Mouse (Mus musculus) mouse trophoblast stem cell (cell line): ENCODE measurements around the gene Dlgap1.

Experiments
- in situ Hi-C, 2 experiments: fragments of 300-500 bp; cut with MseI, MboI; formaldehyde crosslinking; loops; 2 replicates in 1 of 2; 3 replicates in 1 of 2; pipeline ENCODE4 v1.15.1; 2025

Dlgap1 gene

DNA sequence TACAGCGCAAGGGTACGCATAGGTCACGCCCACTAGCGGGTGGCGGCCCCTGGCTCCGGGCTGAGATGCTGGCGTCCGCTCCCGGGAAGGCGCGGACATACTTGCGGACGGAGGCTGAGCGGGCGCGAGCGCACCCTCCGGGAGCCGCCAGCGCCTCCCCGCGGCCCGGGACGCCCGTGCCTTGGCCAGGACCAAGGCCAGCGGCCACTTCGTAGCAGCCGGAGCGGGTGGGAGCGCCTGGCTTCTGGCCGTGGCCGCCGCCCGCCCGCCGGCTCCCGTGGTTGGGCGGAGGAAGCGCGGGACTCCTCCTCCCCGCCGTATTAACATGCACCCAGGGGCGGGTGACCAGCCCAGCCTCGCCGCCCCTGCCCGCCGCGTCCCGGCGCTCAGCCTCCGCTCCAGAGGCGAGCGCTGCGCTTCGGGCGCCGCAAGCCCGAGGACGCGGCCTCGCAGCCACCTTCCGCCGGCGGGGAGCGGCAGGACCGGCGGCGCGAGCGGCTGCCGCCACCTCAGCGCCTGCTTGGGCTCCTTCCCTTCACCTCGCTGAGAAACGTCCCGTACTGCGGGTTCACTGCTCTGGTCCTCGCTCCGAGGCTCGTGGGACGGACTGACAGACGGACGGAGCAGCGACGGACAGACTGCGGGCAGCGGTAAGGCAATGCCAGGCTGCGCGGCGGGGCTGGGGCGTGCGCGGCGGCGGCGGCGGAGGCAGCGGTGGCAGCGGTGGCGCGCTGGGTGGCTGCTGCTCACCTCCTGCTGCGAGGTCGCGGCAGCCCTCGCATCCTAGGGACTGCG lies at the start of gene Dlgap1:
Dlgap1 (plus strand) TSS at position 53 of the 795 bp plus-strand sequence.
- in situ Hi-C loops, result no loop called here

DNA sequence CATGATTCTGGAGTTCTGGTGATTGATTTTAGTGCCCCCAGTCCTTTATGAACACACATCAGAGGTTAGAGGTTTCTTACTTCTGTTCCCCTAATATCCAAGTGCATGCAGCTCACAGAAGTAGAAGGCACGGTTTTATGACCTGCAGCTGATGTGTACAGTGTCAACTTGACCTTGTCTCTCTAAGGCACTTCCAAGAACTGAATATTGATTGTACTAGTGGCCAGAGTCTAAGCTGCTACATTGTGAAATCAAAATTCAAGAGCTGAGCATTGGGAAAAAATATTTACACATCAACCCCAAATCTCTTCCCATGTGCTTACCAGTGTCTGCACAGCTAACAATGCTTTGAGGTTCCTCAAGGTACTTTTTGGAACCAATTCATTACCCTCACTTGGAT lies 13.9 kb upstream of the Dlgap1 start:
- in situ Hi-C loops, result no loop called here

DNA sequence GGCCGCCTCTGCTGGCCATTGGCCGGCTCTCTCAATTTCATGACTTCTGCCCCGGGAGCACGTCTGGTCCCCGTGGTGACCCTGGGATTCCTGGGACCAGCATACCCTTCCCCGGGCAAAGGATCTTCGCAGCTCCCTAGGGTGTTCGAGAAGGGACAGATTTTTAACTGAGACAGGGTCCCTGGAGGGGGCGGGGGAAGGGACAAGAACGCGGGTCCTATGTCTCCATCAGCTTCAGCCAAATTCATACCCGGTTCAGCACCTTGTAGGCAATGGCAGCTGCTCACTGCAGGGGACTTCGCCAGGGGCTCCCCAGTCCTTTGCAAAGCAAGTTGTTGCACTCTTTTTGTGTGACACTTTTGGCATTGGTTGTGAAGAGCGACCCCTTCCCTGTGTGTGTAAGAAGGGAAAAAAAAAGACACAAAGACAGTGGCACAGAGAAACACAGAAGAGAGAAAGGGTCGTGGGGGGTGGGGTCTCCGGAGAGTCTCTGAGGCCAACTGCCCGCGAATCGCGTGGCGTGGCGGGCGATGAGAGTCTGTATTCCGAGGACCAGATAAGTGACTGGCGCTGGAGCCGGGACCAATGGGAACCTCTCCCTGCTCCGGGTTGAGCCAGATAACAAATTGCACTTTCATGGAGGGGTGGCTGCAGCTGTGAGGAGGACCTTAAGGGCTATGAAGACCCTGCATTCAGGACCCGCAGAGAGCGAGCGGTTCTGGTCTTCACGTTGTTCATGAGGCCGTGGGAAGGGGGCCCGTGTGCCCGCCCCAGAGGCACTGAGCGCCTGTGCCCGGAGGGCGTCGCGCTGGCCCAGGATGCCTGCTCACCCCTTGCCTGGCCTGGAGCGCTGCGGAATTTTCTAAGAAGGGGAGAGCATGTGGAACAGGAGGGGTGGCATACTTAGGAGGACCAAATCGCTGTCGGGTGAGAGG lies 1.2 kb downstream of the Dlgap1 start:
- in situ Hi-C loops, result no loop called here

DNA sequence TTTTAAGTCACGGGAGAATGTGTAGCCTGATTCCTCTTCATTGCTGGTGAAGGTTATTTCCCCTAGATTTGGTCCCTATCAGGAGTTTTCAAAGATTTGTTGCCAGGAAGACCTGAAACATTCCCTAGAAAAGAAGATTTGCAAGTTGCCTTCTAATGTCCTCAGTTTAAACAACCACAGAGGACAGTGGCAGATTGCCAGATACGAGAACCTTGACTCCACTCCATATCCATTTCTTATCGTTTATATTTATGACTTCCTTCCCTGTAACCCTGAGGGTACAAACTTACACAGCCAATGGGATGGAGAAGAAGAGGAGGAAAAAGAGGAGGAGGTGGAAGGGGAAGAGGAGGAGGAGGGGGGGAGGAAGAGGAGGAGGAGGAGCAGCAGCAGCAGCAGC lies 4.2 kb downstream of the Dlgap1 start:
- in situ Hi-C loops, result no loop called here

DNA sequence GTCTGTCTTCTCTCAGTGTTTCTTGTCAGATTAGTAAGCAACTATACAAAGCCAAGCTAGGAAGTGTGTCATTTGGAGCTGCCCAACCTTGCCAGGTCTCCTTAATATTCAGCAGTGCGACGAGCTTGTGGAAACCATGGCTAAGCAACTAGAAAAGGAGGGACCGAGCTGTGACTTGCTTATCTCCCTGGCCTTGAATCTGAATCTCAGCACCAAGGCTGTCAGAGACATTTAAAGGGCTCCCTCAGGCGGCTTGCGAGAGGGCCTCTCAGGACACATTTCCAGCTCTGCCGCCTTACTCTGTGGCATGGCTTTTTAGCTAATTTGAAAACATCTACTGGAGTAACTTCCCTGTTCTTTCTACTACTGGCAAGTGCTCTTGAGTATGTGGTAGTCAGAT lies 5.1 kb downstream of the Dlgap1 start:
- in situ Hi-C loops, result no loop called here

DNA sequence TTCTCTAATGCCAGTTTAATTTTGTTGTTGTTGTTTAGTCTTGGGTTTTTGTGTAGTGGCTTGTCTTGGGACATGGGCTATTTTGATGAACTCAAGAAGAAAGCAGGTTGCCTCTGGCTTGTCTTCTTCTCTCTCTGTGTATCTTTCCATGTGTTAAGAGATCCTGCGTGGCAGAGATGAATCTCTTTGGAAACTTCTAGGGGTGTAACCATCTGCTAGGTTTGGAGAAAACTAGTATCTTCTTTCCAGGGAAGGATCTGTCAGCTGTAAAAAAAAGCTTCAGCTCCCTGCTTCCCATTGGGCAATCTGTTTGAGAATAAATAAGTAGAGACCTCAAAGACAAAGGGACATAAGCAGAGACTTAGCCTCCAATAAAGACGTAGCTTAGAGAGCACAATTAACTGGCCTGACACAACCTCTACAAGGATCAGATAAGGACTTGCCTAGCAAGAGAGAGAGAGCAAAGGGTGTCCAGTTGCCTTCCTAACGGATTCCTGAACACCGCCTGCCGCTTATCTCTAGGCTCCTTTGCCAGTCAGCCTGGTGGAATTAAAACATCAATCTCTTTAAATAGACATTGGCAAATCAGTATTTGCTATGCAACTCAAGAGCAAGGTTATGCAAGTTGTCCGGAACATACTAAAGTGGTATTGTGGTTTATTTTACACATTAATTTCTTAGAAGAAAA lies 13.5 kb downstream of the Dlgap1 start:
- in situ Hi-C loops, result no loop called here

DNA sequence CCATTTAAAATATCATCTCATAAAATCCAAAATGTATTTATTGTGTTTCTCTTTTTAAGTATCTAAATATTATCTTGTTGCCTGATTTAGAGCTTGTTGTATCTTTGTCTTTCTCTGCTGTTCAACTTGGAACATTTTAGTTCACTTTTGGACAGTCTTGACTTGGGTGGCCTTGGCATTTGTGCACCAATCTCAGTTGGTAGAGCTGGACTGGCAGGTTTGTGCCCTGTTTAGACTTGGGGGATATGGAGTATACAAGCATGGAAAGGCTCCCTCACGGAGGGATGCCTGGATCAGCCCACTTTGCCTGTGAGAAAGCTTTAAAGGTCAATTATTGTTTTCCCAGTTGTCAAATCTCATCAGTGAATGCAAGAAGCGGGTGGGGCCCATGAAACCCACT lies 27.5 kb downstream of the Dlgap1 start:
- in situ Hi-C loops, result no loop called here

DNA sequence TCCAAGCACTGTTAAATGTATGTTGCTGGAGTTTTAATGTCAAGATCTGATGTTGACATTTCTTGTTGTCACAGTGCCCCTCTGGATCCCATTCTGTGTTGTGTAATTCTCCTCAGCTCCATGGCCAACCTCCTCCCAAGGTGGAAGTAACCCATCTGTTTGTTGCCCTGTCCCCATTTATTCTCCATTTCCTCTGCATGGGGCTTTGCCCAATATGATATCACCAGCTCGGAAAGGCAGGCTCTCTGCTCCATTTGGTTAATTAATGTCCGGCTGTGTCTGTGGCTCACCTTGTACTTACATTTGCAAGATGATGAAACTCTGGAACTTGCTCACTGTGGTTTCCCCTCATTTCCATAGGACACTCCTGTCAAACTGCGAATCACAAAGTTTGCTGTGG lies 33.2 kb downstream of the Dlgap1 start:
- in situ Hi-C loops, result no loop called here

DNA sequence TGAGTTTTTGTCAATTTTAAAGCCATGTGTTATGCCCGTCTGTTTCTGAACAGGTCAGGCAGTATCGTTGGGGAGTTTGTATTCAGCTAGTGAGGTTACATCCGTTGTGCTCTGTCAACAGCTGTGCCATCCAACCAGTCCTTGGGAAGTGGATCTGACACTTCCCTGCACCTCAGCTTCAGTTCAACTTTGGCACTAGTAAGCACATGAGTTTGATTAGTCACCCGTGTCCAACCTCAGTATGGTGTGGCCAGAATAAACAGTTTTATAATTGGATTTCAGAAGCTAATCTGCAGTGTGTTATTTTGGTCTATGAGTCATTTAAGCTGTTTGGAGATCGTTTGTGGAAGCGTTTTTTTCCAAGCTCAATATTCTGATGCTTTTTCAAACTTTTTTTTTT lies 35.8 kb downstream of the Dlgap1 start:
- in situ Hi-C loops, result no loop called here

DNA sequence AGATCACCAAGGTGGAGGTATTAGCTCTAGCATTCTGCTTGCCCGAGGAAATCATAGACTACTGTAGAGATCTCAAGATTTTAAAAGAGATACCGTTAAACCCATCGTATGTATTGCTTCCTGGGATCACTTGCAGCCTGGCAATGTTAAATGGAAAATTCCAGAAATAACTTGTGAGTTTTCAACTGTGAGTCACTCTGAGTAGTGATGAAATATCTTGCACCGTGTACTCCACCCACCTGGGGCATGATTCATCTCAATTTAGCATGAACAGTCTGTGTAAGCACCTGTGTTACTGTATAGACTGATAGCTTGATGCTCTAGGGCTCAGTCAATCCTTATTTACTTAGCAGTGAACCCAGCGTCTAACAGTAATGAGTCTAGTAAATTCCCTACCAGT lies 38.7 kb downstream of the Dlgap1 start:
- in situ Hi-C loops, result no loop called here

DNA sequence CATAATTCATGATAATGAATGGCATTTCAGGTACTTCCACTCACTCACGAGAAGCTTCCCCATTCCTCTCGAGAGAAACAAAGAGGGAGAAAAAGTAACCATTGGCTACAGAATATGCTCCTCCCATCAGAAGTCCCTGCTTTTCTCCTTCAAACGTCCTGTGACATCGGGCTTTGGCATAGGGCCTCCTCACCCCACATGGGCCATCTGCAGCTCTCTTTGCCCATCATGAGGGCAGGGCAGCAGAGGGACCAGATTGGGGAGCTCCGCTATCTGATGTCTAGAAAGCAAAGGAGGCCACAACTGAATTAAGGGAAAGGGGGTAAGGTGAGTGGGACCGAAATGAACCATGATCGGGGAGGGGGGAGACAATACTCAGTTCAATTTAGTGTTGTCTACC lies 47.6 kb downstream of the Dlgap1 start:
- in situ Hi-C loops, result no loop called here

DNA sequence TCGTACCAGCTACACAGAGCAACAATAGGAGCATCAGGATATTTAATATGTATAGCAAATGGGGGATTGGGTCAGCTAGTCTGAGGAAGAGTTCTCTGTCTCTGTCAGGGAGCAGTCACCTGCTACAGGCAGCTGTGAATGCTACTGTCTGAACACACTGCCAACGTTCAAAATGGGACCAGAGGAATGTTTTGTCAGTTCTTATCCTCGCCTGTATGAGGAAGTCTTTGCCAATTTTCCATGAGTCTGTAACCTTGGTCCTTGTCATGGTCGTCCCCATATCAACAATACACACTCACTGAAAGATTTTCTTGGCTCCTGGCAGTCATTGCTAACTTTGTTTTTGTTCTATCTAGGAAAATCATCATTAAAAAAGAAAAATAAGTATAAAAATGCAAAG lies 51.5 kb downstream of the Dlgap1 start:
- in situ Hi-C loops, result no loop called here

DNA sequence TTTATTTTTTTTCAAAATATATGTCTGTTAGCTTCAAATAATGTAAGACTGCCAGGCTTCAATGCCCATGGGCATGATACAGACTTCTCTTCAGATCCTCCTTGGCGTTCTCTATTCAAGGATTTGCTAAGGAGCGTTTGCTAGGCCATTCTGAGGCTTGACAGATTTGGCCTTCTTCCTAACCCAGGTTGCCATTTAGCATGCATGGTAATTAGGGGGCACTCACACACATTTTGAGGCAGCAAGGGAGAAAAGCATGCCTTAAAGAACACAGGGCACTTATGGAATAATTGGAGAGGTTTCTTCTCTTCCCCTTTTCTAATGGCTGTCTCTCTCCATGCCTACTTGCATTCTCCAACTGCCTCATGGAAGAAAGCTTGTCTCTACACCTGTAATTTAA lies 53.7 kb downstream of the Dlgap1 start:
- in situ Hi-C loops, result no loop called here

DNA sequence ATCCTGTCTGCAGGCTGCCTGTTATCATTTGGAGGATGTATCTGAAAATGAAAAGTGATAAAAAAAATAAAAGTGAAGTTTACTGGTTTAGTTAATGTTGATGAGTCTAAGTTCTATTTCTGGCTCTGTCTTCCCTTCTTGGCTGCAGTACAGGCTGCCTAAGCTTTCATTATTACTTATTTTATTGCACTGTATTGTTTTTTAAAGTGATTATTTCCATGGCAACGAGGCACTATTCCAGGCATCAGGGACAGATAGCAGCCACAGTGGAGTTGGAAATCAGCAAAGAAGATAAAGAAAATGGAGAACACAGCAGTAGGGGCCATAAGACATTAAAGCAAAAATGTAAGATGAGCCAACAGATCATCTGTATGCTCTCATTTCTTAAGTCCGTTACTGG lies 66.0 kb downstream of the Dlgap1 start:
- in situ Hi-C loops, result no loop called here

DNA sequence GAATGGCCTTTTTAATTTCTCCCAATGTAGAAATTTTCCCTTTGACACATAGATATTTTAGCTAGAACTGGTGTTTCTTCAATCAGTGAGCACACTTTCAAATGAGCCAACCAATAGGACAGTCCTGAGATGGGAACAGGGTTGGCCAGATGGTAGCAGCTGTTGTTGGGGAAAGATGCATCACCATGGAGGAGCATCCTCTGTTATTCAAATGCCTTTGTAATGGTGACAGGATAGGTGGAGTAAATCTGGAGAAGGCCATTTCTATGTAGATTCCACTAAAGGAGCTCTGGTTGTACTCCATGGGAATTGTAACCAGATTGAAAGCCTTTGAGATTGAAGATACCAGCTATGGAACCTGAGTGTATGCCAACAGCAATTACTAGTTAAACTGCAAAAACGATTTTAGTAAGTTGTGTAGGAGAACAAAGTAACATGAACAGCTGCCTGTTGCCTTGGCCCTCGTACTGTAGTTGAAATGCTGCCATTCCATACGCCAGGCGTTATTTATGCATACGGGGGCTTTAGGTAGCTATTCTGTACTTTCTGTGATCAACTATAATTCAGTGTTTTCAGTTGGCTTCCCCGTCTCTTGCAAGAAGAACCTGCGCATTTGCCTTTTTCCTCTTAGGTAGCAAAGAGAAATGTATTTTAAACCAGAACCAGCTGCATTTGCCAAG lies 72.0 kb downstream of the Dlgap1 start:
- in situ Hi-C loops, result no loop called here

DNA sequence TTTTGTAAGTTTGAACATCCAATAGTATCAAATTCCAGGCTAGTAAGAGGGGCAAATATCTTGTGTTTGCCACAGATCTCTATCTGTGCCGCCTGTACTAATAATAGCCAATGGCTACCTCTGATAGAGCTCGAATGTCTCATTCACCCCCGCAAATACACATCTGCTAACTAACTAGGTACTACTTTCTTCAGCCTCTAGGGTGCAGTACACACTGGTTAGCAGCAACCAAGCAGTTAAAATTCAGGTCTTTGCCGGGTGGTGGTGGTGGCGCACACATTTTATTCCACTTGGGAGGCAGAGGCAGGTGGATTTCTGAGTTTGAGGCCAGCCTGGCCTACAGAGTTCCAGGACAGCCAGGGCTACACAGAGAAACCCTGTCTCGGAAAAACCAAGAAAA lies 99.4 kb downstream of the Dlgap1 start:
- in situ Hi-C loops, result no loop called here

DNA sequence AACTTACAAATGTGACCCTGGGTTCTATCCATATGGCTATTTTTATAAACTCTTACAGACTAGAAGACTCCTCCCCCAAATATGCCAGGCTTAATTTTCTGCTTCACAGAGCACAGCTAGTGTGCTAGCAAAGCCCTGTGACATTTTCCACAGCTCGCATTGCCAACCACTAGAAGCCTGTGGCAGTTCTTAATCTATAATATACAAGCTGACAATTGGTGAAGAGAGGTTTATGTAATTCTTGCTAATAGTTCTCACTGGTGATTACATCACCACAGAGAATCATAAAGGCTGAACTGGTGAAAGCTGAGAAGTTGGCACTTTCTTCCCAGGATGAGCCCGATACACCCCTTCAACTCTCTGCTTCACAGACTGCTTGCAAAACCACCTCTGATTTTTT lies 103.2 kb downstream of the Dlgap1 start:
- in situ Hi-C loops, result no loop called here

DNA sequence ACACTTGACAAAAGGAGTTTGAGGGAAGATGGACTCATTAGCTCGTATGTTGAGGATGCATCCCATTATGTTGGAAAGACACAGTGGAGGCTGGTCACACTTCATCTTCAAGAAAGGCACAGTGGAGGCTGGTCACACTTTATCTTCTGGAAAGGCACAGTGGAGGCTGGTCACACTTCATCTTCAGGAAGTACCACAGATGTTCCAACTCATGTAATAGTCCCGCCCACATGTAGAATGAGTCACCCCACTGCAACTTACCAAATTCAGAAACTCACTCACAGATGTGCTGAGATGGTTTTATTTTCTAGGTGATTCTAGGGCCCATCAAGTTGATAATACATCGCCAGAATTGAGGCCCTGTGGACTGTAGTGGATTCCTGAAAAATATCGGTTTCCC lies 119.3 kb downstream of the Dlgap1 start:
- in situ Hi-C loops, result no loop called here

DNA sequence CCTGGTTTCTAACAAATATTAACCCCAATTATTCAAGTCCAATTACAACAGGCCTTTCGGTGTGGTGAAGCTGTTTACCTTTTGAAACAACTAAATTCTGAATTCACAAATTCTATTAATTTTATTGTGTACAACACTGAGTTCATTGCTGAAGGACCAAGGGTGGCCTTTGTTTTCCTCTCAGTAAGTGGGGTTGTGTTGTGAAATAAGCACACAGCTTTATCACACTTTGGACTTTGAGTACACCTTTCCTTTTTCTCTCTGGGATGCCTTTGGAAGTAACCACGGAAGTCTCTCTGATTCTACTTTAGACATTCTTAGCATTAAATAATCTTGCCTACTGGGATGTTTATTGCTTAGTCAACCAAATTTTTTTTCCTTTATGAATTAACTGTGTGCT lies 121.9 kb downstream of the Dlgap1 start:
- in situ Hi-C loops, result no loop called here

DNA sequence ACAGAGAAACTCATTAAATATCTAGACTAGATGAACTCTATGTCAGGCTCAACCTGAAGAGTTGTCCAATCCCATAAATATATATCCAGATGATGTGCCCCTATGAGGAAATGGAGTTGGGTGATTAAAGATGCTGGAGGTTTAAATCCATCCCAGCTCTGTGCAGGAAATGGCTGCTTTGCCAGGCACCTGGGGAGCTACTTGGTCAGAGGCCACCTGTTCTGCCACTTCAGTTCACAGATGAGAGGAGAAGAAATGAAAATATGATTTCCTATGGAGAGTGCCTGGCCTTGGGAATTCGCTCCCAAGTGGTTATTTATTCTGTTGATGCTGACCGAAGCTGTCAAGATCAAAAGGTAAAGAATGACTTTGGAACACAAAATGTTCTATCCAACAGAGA lies 160.3 kb downstream of the Dlgap1 start:
- in situ Hi-C loops, result no loop called here

DNA sequence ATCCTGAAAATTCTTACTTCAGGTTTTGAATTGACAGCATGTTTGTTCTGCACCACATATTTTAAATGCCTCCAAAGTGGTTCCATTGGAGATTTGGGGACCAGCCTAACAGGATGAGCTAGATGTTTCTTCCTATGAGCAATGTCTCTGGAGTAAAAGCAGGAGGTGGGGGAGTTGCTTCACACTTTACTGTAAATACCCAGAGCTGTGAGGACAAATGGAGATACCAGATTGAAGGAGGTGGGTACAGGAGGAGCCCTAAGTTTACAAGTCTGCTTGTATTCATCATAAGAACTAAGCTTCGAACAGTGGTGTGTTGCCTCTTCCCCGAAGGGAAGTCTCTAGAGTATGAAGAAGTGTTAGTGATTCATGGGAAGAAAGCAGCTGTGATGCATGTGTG lies 201.0 kb downstream of the Dlgap1 start:
- in situ Hi-C loops, result no loop called here

DNA sequence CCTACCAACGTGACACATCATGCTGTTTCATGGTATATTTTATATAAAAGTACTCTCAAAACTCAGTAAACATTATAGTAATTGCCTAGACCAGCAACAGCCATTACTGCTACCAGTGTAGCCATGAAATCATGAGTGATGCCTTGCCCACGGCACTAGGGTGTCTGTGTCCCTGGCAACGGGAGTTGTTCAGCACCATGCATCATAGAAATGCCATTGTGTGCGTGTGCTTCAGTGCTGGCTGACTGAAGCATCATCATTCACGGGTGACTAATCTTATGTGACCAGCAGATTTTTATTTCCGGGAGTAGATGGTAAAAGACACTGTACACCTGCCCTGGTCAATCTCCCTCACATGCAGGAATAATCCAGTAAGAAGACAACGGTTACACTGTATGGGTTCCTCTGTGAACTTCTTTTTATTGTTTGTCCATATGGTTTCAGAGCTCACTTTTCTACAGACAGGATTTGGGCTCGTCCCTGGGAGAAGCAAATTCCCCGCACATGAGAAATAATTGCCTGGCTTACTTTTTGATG lies 203.7 kb downstream of the Dlgap1 start:
- in situ Hi-C loops, result no loop called here
